Mouse (Mus musculus) lung, postnatal 36 days (tissue): ENCODE results near the gene Syt17.

ENCODE experiments used
- DNase-seq: peaks from one replicate; pipeline ENCODE4 v3.0.0; 2022; ENCODE audit warnings: mixed read lengths

Gene Syt17

DNA sequence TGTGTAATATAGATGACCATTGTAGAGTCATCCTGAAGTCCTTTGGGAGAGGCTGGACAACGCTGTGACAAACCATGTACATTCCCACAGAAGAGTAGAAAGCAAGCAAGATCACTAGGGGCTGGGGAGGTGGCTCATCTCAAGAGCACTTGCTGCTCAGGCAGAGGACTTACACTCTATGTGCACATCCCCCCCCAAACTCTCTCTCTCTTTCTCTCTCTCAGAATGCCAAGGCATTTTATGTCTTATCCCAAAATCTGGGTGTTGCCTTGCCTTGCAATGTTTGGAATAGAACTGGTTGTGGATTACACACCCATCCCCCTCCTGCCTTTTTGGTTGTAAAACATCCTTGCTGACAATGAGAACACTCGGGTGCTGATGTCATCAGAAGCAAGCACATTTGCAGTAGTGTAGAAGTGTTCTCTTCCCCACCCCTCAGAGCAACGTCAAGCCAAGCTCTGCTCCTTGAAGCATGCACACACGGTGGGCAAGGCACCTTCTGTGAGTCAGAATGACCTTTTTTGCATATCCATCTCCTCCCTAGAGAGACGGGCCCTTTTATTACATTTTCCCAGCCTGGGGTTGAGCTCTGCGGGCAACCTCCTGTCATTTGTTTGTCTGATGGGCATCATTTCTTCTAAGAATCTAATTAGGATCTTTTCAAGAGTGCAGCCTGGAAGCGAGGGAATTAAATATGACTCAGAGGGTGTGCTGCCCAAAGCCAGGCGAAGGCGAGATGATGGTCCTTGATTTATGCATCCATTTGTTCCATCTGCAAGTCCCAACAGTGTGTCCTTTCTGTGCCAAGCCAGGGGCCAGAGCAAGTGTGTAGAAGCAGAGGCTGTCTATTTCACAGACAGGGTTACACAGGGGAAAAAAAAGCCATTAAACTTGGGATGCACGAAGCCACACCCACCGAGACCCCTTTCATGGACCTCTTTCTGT, 15.1 kb upstream of the Syt17 start:
- DNase-seq = peak; percentile 68

DNA sequence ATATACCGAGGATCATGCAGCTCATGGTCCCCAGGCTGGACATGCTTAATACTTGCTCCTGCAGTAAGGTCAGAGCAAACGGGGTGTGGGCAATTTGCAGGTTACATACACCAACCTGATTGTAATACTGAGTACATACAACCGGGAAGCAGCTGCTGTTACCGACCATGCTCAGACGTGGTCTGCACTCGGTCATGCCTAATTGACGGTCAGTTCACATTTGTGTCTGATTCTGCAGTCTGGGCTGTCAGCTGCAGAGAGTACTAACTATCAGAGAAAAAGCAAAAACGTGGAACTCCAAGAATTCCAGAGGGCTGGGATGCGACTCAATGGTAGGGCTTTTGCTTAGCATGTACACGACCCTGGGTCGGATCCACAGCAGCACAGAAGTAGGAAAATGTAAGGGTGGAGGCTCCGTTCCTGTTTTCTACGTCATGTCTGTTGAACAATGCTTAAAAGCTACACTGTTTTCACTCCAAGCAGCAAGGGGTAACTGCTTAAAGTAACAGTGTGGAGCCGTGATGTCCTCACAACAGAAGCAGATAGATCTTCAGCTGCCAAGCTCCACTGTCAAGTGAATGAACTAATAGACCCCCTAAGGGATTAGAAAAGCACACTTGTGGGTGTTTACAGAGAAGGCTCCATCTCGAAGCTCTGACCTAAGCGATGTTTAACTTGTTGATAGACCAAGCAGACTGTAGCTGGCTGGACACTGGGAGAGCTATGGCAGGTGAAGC, 13.5 kb upstream of the Syt17 start:
- peak; percentile 29 for DNase-seq

DNA sequence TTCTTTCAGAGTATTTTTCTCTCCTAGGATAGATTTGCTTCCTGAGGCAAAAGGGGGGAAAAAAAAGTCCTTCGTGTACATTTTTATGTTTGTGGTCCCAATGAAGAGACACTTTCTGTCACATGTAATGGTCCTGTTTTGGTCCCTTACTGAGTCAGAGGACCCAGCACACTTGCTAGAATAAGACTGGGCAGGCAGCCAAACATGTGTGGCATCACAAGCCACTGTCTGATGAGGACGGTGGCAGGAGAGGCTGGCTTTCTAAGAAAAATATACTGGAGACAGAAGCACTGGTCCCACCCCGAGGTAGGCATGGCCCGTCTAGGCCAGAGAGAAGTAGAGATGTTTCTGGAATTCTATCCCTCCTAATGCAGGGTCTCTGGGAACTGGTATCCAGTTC, 5.7 kb upstream of the Syt17 start:
- no peak for DNase-seq

DNA sequence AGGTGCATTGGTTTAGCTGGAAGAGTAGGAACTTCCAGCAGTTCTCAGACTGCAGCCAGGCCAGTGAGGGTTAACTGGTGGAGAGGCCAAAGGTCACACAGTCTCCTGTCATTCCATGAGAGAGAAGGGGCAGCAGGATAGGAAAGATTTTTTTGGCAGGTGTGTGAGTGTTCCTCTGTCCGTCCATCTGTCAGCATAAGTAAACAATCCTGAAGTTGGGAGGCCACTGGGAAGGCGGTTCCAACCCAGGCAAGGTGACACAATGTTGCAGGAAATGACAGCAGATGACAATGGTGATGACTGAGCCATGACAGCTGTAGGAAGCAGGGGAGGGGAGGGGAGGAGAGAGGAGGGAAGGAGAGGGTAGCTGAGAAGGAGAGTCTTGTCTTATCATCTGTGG, 4.9 kb upstream of the Syt17 start:
- peak; percentile 59 for DNase-seq

DNA sequence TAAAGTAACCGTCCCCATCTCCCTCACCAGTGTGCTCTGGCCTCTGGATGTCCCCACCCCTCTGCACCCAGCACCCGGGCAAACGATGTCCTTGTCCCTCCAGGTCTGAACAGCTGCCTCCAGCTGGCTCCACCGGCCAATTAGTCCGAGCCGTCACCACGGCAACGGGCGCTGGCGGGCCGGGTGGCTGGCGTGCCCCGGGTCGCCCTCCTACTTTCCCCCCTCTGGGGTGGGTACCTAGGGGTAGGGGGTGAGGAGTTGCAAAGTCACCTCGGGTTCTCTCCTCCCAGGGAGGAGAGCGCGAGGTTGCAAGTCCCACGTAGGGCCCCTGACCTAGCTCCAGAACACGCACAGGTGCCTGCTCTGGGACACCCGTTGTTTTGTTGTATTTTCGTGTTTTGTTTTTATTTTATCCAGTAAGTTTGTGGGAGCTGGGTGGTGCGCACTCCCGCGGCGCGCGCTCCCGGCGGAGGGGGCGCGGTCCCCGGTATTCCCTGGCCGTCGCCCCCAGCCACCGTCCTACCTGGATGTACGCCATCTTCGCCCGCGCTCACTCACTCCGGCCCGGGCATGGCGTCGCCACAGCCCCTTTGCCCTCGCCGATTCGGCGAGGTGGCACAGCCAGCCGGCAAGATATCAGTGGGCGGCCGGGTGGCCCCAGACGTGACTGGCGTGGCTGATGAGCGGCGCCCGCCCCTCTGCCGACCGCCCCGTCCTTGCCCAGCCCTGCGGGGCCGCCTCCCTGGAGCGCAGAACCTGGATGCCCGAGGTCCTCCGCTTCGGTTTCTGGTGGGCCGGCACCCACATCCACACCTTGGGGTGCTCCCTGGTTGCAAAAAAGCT, 510 bp downstream of the Syt17 start:
- peak; percentile 68 for DNase-seq

DNA sequence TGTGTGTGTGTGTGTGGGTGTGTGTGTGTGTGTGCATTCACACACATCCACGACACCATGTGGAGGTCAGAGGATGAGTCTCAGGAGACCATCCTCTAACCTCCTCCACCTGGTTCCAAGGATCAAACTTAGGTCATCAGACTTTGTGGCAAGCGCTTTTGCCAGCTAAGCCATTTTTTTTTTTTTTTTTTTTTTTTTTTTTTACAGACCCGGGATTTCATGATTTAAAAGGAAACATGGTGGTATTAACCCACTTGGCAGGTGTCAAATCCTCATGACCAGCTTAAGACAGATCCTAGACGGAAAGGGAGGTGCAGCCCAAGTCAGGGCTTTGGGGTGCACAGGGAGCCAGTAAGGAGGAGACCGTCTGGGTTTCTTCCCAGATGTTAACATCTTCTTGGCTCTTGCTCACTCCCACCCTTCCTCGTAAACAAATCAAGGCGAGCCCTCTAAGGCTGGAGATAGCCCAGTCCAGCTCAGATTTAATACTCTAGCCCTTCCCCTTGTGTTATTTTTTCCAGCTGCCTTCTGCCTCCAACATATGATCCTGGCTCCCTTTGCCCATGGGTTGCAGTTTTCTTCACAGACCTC, 4.0 kb downstream of the Syt17 start:
- no peak for DNase-seq

DNA sequence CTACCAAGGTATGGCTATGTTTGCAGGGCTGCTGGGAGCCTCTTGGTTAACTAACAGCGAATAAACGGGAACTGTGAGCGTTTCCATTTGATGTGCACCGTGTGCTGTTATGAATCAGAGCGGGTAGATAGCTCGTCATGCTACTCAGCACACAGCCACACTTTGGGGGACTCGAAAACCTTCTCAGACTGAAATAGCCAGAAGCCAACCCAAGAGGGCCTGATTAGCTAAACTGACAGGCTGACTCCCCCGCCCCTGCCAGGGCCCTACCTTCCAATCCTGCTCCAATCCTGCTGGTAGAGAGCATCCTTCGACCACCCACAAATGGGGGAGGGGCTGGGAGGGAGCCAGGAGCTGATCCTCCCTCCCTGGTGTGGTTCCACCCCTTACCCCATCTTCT, 4.7 kb downstream of the Syt17 start:
- no peak for DNase-seq

DNA sequence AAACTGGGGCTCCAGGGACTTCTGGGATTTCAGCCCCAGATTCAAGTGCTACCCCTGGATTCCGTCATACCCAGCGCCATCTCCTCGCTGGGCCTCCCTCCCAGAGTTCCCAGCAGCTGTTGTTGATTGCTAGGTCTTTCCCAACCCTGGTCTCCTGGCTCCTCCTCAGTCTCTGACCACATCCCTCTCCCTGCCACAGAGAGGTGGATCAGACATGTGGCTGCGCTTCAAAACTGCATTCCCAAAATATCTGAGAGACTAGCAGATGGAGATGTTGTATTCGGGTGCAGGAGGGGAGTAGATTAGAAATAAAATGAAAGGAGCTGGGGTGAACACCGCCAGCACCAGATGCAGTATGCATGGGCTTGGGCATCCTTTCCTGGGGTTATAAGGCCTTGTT, 6.5 kb downstream of the Syt17 start:
- peak; percentile 63 for DNase-seq

DNA sequence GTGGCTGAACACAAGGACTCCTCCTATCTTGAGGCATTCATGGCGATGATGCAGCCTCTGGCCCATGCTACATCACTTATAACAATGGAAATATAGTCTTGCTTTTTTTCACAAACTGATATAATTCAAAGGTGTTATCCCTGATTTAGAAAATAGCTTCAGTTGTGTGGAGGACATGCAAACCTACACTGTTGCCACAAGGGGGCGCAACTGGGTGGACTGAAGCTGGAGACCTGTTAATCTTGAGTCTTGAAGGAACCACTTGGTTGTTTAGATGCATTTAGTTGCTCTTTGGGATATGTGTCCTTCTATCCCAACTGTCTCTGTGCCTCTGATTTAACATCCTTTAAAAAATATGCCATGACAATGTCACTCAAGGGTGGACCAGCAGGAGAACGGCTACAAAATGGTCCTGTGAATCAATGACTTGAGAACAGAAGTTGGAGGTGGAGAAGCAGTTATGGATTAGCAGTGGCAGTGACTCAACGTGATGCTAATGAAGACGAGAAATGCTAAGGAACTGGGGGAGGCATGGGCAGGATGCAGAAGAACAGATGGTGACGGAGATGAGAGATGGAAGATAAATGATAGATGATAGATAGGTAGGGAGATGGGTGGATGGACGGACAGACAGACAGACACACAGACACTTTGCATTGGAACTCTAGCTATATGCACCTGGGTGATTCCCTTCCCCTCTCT, 10.8 kb downstream of the Syt17 start:
- DNase-seq = peak; percentile 26

DNA sequence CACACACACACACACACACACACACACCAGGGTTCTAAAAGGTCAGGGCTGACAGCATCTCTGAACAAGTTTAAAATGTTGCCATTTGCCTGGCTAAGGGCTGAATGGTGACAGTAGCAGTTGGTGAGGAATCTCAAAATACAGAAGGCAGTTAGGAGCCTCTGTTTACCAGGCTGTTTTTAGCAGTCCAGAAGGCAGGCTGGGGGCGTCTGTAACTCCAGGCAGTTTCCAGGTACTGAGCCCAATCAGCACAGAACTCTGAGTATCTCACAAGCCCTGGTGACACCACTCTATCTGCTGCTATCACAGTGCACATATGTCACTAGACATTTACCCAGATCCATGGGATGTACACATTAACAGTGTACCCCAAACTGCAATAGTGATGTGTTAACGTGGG, 19.1 kb downstream of the Syt17 start:
- DNase-seq = no peak

DNA sequence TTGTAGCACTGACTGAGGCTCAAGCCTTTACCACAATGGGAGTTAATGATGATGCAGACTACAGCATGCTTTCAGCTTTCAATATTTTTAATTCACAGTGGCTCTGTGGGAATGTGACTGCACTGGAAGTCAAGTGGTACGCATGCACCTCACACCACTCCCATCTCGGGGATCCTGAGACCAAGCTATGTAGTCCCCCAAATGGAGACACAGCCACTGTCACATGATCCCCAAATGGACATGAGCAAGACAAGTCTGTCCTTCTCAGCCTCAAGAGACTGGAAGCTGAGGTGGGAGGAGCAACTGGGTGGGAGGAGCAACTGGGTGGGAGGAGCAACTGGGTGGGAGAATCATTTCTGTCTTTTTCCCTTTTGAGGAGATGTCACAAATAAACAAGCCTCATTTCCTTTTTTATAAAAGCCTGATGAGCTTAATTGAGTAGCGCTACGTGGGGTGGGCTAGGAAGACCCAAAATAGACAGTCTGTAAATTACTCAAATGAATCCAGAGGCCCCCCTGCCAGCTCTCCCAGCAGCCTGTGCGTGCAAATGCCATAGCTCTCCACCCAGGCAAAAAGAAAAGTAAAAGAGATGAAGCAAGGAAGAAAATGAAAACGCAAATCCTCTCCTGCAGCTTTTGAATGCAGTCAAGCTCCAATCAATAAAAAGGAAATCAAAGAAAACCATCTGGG, 28.4 kb downstream of the Syt17 start:
- DNase-seq = no peak

DNA sequence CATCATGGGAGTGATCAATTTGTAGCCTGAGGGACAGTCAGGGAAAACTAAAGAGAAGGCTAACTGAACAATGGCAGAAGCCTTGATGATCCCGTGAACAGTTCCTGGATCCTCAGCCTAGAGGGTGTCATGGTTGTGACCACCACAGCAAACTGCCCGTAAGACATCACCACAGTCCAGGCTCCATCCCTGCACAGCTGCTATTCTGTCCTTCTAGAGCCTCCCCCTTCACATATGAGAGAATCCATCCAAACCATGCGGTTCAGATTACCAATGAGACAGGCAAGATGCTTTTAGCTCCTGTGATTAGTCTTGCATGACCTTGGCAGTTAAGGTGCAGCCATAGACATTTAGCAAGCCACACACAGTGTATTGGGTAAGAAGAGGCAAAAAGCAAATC, 33.8 kb downstream of the Syt17 start:
- DNase-seq = no peak

DNA sequence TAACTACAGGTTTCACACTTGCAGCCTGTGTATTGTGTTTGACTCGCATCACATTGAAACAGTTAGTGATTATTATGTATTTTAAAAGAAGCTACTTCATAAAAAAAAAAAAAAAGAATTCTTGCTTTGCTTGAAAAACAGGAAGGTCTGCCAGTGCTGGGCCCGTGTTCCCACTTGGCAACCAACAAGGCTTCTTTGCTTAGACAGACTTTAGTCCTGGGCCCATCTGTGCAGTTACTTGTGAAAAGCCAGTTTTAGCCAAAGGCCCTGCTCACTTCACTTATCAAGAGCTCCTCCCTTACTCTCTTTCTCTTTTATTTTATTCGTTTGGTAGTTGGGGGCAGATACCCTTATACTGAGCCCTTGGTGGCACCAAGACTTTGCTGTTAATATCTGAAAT, 36.1 kb downstream of the Syt17 start:
- DNase-seq = no peak

DNA sequence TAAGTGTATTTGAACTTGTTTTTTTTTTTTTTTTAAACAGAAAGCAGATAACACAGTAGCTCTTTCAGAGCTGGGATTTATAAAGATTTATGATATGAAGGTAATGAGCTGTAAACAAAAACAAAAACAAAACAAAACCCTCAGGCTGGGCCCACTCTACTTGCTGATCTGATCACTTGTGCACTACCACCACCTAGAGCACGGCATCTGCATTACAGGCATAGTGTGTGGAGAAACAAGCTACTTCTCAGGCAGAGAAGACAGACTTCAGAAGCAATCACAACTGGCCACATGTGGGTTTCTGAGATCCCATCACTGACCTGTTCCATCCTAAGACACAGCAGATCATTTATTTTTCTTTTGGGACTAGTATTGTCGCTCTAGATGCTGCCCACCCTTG, 38.6 kb downstream of the Syt17 start:
- peak; percentile 33 for DNase-seq

DNA sequence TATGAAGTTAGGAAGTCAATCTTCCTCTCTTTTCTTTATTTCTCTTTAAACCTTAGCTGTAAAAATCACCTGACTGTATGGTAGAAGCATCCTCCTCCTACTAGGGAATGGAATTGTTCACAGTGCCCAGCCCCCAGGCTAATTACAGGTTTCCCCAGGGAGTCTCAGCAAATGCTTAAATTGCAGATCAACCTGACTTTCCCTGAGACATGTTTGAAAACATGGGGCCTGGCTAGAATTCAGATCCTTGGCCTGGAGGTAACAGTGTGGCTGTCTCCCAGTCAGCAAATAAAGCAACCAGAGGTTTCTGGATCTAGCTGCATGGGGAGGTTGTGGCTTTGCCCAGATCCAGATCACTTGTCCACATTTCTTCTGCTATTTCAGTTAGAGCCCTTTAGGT, 42.8 kb downstream of the Syt17 start:
- DNase-seq = no peak

DNA sequence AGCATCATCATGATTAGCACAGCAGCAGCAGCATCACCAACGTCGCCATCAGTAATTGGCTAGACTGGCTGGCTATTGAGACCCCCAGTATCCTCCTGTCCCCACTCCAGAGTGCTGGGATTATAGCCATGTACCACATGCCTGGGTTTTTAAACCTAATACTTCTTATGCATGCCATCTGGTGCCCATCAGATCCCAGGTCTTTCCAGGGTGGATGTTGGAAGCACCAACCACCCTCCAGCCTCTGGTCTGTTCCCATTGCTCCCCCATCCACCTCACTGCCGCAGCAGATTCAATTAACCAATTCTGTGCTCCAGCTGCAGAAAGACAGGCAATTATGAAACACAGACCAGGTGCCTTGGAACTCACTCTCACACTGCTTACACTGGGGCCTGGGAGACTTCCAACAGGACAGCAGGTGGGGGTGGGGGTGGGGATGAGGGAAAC, 45.4 kb downstream of the Syt17 start:
- DNase-seq = no peak

DNA sequence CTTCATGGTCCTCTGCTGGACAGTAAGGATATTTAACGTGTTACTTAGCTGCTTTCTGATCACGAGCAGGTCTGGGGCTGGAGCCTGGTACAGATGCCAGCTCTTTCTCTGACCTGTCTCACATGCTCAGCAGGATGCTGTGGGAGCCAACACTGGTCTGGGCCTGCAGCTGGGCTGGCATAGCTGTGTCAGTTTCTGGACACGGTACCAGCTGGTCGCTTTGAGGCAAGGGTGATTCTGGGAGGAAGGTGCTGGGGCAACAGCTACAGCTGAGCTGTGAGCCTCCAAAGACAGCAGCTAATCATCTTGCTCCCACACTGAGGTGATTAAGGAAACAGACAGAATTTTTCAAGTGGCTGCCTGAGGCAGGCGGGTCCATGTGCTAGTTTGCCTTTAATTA, 46.1 kb downstream of the Syt17 start:
- DNase-seq = no peak

DNA sequence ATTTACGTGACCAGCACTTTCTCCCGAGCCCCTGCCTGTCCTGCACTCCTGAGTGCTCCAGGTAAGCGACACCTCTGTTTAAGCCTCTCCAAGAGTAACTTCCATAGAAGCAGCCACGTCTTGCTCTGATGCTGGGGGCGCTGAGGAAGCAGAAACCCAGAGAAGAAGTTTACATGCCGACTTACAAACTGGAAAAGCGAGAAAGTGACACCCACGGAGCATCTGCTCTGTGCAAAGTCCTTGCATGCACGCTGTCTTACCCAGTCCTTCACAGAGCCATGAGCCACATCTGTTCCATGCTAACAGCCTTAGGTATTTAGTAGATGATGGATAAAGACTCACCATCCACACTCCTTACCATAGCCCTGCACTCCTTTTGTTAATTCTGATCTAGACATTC, 48.3 kb downstream of the Syt17 start:
- DNase-seq = no peak

DNA sequence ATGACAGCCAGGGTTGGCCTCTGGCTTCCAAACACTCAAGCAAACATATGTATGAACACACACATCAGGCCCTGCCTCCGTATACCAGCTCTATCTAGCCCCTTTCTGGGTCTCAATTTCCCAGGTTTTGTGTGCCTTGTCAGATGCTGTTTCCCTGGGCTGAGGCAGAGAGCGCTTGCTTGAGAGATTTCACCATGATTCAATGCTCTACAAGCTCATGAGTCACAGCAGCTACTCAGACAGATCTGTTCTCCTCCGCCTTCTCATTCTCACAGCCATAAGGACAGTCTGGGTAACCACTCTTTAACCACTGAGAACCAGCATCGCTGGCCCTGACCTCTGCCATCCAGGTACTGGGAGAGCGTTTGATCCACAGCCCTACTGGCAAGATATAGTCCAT, 57.3 kb downstream of the Syt17 start:
- DNase-seq = no peak

DNA sequence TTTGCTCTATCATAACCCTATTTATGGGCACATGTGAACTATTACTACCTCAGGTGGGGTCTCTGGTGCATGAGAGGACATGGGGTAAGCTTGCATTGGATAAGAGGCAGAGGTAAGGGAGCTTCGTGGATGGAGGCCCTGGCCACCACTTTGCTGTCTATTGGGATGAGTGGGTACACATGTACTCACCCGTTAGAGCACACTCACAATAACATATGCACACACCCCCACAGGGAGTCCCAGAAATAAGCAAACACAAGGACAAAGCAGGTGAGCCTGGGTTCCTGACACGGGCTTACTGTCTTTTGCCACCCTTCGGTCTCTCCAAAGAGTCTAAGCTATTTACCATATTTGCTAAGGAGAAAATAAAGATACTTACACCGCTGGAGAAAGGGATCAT, 67.0 kb downstream of the Syt17 start:
- no peak for DNase-seq

DNA sequence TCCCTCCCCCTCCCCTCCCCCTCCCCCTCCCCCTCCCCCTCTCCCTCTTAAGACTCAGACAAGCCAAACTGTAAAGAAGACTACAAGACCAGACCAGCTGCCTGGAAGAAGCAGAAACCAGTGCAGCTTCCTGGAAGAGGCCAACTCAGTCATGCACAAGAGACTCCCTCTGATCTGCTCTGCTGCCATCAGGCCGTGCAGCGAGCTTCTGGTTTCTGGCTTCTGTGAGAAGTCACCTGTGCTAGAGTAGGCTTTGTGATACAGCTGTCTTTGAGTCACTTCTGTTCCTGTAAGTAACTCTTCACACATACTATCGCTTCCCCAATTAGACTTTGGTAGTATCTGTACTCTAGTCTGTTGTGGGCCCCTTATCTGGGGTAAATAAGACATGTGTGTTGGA, 68.0 kb downstream of the Syt17 start:
- DNase-seq = no peak

DNA sequence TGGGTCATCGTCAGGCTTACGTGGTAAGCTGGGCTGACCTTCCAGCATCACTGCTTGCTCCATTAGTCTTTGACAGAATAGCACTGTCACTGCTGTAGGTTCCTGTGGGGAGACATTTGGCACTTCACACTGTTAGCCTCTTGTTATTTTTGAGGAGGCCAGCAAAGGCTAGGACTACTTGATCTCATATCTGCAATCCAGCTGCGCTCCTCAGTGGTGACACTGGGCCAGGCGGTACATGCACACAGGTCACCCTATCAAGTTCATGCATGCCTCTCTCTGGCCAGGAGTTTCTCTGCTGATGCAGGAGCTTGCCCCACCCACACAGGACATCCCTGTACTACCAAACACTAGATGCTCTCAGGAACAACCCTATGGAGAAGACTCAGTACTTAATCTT, 71.4 kb downstream of the Syt17 start:
- DNase-seq = no peak
